Mouse (Mus musculus) spleen, postnatal 36 days (tissue): ENCODE data around the gene Sh3bgrl2.
"Not testable (repeated sequence)": the region's sequence is repeated elsewhere in the genome, so short reads cannot be mapped to it uniquely, and the experiment has no call there.

Source experiments
- DNase-seq, 2 experiments: peaks; one replicate each; pipeline ENCODE4 v3.0.0; 2022; ENCODE audit warnings: low spot score in 2 of 2, mixed read lengths in 1 of 2

The Sh3bgrl2 gene

DNA sequence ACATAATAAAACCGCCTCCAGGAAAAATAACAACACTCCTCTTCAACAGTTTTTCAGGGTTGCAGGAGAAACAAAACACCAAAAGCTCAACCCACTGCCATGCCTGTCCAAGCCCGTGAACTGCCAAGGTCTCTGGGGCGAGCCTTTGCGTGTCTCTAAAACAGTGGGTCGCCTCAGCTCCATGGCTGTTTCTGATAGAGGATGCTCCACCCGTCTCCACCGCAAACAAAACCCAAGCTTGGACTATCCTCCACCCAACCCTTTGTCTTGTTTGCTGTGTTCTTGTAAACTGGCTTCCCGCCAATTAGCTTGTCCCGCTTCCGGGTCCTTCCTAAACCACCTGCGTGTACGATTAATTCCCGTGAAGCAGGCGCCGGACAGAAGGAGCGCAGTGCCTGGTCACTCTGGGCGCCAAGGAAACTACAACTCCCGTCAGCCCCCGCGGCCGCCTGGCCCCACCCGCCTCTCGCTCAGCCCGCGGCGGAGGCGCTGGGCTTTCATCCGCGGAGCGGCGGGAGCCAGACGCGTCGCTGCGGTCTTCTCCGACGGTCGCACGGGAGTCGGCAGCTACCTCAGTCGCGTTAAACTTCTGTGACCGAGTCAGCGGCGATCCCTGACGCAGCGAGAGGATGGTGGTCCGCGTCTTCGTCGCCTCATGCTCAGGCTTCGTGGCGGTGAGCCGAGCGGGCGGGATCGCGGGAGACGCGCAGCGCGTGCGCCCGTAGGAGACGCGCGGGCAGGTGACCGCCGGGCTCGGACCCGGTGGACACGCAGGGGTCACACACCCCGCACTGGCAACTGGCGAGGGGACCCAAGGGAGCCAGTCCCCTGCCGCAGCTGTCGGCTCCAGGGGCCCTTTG is at the start of gene Sh3bgrl2:
Gene Sh3bgrl2, plus strand, starts transcription at position 498 of the 860 bp plus-strand sequence.
- DNase-seq: peak; percentile 47 to 60

DNA sequence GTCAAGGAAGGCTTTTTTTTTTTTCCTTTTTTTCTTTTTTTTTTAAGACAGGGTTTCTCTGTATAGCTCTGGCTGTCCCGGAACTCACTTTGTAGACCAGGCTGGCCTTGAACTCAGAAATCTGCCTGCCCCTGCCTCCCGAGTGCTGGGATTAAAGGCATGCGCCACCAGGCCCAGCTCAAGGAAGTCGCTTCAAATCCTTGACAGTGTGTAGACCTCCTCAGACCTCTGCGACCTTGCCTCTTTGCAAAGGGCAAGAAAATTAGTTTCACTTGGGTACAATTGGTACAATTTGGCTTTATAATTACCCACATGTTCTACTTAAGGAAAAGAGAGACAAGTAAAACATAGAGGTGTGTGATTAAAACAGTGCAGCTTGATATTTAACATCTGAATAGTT is 29.0 kb upstream of the Sh3bgrl2 start:
- DNase-seq: not testable (repeated sequence)

DNA sequence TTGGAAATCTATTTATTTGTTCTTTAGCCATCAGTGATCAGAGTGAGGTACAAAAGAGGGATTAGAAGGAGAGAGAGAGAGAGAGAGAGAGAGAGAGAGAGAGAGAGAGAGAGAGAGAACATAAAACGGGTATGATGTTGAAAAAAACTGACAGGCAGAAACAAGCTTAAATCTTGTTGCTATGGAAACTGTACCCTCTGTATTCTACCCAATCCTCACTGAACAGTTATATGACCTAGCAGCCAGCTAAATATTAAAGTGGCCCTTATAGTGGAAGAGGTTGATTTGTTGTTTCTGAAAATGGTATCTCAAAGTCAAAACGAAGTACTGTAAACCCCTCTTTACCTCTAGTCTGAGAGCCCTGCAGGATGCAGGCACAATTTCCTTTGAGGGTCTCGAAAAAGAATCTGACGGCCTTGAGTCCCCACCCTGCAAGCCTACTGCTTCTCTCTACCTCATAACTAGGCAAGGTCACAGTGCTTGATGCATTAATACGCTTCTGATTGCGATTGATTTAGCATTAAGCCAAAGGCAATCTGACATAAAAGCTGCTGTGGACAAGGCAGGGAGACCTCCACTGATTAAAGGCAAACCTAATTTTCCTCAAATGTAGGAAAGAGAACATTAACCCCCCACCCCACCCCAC is 28.5 kb upstream of the Sh3bgrl2 start:
- no peak for DNase-seq

DNA sequence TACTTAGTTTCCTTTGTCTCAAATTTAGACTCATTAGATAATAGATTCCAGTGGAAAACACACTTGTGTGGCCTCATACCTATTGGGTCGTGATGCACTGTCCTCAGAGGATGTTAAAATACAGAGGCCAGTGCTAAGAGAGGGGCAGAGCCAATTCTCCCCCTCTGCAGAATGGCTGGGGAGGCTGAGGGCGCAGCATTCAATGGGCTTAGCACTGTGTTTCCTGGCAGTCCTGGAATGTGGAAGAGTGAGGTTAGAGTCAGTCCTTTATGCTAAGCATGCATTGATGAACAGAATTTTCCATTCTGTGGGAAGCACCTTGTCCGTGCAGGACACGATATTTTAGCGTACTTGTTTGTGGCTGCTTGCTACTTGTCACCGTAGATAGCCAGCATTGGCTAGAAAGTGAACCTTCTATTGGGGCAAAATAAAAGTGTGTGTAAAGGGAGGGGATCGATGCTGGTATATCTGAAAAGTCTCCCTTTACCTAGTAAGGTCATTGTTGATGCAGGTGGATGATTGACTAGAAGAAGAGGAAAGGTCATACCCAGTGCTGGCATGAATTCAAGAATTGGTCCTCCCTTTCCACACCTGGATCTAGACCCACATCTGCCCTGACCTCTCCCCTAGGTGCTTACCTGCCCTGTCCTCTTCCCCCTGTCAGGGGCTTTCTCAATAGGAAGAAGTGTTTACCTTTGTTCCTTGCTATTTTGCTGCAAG is 20.6 kb upstream of the Sh3bgrl2 start:
- no peak for DNase-seq

DNA sequence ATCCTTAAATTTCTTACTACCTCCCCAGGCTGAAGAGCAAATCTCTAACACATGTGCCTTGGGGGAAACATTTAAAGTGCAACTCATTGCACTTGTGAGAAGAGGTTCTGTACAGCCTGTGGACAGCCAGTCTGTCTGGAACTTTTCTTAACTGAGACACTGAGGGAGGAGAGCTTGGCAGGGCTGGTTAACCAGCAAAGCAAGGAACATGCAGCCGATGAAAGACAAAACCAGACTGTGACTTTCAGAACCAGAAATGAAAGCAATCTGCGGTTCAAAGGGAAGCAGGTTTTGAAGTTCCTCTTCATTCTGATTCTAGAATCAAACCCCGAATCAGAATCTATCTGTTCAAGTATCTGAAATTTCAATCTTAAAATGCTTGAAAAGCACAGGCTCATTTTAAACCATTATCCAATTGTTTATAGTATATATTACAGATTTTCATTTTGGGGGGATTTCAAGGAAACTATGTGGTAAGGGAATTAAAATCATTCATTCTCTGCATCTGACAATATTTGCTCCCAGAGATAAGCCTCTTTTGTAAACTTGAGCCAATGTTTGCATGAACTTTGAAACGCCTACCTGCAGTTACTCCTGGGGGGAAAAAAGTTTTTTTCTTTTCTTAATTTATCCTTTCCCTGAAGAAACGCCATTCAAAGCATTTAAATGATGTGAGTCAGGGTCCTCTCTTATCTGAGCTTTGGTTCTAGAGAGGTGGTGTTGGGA is 14.9 kb upstream of the Sh3bgrl2 start:
- no peak for DNase-seq

DNA sequence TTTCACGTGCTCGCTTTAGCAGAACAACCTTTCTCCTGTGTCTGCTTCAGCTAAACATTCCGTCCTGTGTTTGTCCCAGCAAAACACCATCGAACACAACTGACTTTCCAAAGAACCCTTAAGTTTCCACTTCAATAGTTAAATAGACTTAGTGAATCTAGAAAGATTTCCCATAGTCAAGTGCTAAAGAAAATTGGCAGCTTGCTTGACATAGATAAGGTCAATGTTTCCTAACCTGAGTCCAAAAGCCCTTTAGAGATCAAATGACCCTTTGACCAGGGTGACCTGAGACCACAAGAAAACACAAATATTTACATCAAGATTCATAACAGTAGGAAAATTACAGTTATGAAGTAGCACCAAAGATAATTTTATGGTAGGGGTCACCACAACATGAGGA is 11.2 kb upstream of the Sh3bgrl2 start:
- no peak for DNase-seq

DNA sequence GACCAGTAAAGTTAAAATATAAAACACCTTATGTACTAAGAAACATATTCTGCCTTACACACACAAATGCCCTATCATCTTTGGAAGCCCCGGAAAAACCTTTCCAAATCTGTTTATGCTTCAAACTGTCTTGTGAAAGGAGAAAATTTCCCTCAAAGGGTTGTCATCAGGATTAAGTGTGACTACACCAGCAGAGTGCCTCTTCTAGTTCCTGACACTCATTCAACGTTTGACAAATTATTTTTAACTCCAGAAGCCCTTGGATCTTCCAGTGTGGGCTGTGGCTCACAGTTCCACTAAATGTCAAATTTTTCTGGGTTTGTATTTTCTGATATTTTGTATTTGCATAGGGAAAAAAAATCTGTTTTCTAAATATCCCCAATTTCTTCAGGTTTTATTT is 10.6 kb upstream of the Sh3bgrl2 start:
- no peak for DNase-seq

DNA sequence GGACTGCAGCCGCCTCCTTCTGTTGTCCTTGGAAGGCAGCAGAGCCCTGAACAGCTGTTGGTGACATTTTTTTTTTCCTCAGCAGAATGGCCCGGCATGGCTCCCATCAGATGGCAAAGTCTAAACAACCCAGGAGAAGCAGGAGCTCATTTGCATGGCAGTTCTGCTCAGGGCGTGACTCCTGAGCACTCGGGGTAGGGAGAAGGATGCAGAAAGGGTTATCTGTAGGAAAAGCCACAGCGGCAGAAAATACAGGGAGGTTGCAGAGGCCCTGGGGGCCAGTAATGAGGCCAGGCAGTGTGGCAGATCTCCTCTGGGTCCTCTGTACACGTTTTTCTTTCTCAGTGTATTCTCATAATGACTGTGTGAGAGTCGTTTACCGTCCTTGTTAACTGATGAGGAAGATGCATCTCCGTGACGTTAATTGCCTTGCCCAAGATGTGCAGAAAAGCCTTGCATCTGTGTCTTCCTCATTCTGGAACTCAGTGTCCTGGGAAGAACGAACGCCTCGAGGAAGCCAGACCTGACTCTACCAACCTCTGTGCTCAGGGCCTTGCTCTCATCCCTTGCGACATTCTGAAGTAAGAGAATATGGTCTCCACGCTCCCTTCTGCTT is 10.1 kb upstream of the Sh3bgrl2 start:
- DNase-seq: no peak

DNA sequence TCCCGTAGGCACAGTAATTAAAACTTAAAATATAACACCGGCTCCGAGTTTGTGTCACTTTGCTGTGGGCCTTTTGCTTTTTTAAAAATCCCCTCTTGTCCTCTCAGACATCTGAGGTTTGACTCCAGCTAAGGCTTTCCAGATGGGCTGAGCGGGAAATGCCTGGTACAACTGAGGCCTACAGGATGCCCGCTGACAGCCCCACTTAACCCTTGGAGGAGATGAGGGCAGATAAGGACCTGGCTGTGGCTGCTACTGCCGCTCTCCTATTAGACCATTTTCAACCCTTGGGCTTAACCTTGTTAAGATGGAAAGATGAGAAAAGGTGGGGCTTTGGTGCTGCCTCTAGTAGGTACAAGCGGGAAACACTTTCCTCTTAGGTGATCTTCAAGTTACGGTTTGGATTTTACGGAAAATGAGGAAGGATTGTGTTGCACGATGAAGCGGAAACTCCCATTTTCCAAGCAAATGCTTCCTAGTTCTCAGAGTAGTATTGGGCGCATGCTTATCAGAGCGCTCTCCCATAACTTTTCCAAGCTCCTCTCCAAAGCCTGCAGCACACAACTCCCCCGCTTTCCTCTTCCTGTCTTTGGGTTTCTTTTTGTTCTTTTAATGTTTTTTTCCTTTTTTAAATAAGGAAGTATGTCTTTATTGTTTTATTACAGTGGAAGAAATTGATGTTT is 8.2 kb upstream of the Sh3bgrl2 start:
- no peak for DNase-seq

DNA sequence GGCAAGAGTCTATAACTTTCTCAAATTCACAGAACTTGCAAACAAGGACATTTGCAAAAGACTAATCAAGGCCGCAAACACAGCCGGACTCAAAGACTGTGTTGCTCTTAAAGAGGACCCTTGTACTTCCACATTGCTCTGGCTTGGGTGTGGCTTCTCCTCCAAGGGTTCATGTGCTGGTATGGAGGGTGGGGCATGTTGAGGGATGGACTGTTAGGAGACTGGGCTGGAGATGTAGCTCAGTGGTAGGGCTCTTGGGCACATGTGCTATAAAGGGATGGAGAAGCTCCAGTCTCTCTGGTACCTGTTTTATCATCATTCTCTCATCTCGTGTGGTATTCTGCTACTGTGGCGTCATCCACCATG is 7.7 kb upstream of the Sh3bgrl2 start:
- DNase-seq: no peak

DNA sequence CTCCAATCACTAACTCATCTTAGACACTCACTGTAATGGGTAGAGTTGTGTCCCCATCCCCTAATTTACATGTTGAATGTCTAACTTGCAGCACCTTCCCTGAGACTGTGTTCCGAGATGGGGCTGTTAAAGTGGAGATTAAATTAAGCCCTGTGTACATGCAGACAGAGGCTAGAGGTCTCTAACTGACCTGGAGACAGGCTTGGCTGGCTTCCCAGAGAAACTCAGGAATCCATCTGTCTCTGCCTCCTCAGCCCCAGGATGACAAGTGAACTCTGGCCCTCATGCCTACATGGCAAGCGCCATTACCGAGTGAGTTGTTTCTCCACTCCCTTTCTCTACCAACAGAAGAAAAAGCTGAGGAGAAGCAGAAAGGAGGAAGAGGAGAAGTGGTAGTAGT is 7.2 kb upstream of the Sh3bgrl2 start:
- no peak for DNase-seq

DNA sequence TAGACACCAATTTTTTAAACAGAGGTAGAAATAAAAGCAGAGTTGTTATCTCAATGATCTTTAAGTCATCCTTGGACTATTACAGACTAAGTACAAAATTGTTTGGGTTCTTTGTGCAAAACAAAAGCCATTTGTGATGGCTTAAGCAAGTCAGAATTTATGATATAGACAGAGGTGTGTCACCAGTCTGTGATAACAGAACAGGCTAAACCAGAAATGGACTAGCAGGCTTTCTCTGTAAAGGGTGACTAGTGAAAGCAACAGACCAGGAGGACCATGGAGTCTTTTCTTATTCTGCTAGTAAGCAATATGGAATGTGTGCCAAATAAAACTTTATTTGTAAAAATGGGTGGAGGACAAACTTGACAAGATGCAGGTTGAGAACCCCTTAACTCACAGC is 2.9 kb upstream of the Sh3bgrl2 start:
- DNase-seq: no peak

DNA sequence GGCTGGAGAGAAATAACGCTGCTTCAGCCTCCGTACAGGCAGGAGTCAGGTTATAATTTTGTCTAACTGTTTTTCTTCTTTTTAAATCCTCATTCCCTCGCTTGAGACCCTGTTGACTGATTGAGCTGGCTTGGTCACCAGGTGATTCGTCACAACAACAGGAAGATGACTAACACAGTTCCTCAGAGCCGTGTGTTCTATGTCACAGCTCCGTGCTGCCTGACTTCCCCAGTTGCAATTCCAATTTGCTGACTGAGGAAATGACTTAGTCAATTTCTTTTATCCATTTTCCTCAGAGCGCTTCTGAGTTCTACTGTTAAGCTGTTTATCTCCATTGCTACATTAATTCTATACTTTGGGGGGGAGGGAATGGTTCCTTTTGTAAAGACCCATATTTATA is 1.8 kb upstream of the Sh3bgrl2 start:
- DNase-seq: no peak

DNA sequence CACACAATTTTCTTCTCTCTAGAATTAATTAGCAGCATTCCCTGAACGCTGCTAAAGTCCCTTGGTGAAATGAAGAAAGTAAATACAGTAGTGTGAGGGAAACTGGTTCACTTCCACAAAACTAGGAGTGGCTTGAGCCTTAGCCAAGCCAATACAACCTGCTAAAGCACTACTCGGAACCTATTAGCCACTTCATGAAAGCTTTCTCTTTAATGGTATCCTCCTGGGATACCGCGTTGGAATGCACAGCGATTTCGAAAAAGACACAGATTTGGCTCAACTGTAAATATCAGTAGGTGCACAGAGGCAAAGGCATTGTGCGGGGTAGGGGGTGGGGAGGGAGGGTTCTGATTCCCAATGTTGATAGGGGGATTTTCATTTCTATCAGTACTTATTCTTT is 898 bp upstream of the Sh3bgrl2 start:
- DNase-seq: no peak

DNA sequence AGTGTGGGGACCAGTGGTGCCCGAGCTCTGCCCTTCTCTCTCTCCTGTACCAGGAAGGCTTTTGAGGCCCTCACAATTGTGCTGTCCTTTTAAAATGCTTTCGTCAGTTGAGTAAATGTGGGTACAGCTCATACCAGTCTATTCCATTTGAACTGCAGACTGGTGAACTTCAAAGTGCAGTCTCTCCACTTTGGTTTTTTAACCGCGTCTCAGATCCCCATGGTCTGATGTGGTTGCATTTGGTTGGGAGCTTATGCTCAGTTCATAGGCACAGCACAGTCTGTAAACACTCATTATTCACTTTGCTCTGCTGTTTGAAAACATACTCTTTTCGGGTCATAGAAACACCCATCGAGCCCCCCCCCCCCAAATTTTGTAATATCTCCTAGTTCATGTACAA is 1.7 kb downstream of the Sh3bgrl2 start:
- DNase-seq: no peak

DNA sequence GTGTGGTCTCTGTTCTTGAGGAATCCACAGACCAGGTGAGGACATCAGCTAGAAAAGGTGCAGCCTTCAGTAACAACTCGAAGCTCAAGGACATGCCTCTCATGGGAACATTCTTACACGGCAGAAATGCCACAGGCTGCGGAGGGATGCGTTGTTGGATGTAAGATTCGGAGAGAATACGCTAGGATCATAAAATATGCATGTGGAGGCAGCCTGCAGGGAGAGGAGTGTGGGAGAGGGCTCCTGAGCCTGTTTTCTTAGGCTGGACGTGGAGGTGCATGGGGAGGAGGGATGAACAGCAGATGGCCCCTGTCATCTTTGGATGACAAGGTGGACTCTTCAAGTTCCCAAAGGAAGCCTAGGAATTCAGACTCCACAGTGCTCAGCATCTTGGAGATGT is 3.0 kb downstream of the Sh3bgrl2 start:
- no peak for DNase-seq

DNA sequence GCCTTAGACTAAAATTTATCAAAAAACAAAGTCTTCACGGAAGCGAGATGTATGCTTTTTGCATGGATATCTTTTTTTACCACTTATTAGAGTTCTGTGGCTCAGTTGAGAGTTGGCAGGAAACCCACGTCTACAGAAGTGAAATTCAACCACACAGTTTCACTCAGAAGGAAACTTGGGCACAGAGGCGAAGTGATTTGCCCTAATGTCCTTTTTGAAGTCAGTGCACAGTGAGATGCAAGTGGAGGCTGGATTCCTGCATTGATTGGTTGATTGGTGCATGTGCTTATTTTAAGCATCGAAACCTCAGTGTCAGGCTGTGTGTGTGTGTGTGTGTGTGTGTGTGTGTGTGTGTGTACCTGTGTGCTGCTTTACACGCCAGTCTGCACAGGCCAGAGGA is 3.5 kb downstream of the Sh3bgrl2 start:
- DNase-seq: no peak

DNA sequence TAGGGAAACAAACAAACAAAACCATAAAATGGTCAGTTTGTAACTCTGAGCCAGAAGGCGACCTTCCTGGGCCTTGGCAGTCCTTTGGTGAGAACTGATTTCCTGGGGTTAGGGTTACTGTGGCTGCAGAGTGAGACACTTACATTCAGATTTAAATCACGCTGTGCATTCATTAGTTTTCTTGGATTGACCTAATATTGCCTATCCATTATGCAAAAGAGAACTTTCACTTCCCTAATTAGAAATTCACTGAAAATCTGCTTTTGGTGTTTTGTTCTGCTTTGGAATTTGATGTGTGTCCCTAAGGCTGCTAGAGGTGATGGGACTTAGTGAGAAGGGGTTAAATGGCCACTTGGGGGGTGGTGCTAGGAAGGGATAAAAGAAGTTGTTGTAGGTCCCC is 7.5 kb downstream of the Sh3bgrl2 start:
- DNase-seq: no peak

DNA sequence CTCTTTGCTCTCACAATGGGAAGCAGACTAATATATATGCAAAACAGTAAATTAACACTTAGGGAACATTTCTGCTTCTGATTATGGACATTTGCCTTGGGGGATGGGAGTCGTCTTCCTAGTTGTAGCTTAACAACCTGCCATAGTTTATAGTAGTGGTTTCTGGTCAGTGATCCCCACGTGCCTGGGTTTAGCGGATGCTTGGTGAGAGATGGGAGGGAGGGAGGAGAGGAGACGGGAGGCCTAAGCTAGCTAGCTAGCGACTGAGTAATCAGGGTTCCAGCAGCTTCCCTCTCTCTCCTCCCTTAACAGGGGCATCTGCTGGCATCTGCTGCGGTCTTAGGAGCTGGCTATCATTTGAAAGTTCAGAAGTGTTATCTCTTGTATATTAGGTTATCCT is 8.1 kb downstream of the Sh3bgrl2 start:
- no peak for DNase-seq

DNA sequence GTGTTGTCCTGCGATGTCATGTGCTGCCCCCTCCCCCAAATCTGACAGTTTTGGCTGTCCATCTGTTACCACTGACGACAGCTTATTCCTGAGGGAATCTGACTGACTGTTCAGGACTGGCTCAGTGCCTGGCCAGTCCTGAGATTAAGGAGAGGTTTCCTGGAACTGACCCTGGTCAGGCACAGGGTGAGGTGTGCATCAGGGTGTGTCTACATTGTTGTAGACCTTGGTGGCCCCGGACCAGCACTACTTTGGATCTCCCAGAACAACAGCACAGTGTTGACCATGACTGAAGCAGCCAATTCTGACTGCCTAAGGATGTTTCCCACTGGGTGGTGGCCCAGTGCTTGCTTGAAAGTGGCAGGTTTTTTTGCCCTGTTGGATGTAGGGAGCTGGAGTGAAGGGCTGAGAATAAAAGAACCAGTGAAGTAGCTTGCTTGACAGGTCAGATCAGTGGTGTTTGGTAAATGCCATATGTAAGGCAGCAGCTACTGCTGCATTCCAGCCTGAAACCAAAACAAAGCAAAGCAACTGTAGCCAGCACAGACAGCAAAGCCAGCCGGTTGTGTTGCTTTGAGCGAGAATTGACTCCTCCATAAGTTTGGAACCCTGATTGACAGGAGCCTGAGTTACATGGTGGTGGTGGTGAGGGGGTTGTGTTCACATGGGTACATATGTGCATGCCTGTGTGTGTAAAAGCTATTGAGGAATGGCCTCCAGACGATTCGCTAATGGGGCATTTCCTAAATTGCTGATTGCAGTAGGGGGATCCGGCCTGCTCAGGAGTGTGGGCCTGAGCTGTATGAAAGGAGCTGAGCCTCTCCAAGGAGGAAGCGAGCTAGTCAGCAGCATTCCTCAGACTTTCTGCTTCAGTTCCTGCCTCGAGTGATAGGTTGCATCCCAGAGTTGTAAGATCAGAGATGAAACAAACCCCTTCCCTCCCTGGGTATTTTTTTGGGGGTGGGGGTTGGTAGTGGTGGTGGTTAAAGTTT is 8.9 kb downstream of the Sh3bgrl2 start:
- DNase-seq: no peak
